Mouse (Mus musculus): ENCODE measurements around the gene Acvr2b. TPM values are rescaled to one million over a fixed set of nuclear protein-coding genes. Genes with fewer than 3 reads are reported as not detected.

The Acvr2b gene
- polyA plus RNA-seq, 1 experiment from 2014 or later: 32.7 TPM

- no peak overlapping the region for H3K4me2 ChIP-seq (ENCODE audit: low read length)
Measured at GRCm38 (mm10) chr9:119474717-119475611, 73.0 kb downstream of the Acvr2b start.

DNA sequence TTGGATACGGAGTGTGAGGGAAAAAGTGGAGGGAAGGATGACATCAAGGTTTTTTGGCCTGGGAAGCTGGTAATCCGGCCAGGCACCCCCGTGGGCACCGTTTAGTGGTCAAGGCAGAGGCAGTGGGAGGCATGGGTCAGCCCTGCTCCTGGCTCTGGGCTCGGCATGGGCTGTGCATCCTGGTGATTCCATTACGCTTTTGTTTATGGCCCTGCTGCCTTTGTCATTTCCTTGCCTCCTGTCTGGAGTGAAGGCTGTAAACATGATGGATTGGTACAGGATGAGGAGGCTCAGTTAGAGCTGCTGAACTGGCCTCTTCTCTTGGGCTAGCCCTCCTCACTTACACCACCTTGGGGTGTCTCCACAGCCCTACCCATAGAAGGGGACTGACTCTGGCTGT is 75.8 kb downstream of the Acvr2b start:
- H3K9ac ChIP-seq (replicated peaks; ENCODE audit: low read depth, low read length): no peak overlapping the region
- ATAC-seq: no peak
- no peaks in the 10 kb centered on the region for H3K27me3 ChIP-seq (replicated peaks; ENCODE audit: control insufficient read depth, insufficient read depth, low read length)
- no peaks in the 10 kb centered on the region for H3K36me3 ChIP-seq (ENCODE audit: control insufficient read depth, insufficient read depth)
- H3K4me1 ChIP-seq (replicated peaks; ENCODE audit: control insufficient read depth, insufficient read depth, low read length): peaks cover 6% of the 10 kb centered on the region
- H3K4me2 ChIP-seq (ENCODE audit: low read length): no peak overlapping the region
- WGBS: 69% methylated on average over 6 of the region's 6 CpGs
- H3K27ac ChIP-seq (ENCODE audit: low read length): no peak overlapping the region
- H3K4me3 ChIP-seq (replicated peaks; ENCODE audit: low read length): no peak overlapping the region
- no peaks in the 10 kb centered on the region for H3K9me3 ChIP-seq (ENCODE audit: control insufficient read depth, low read length)

More at GRCm38 (mm10) chr9:119474717-119475611, 73.0 kb downstream of the Acvr2b start:
- H3K36me3 ChIP-seq (ENCODE audit: control insufficient read depth, insufficient read depth): no peaks in the 10 kb centered on the region
- H3K9ac ChIP-seq (replicated peaks; ENCODE audit: low read depth, low read length): no peak overlapping the region
- no peaks in the 10 kb centered on the region for H3K27me3 ChIP-seq (replicated peaks; ENCODE audit: control insufficient read depth, insufficient read depth, low read length)
- no peak for ATAC-seq
- peaks cover 6% of the 10 kb centered on the region for H3K4me1 ChIP-seq (replicated peaks; ENCODE audit: control insufficient read depth, insufficient read depth, low read length)
- H3K27ac ChIP-seq (ENCODE audit: low read length): no peak overlapping the region
- no peak overlapping the region for H3K4me3 ChIP-seq (replicated peaks; ENCODE audit: low read length)
- WGBS: 76% methylated on average over 15 of the region's 15 CpGs
- H3K9me3 ChIP-seq (ENCODE audit: control insufficient read depth, low read length): no peaks in the 10 kb centered on the region

- no peak overlapping the region for H3K4me2 ChIP-seq (ENCODE audit: low read length)
- no peak overlapping the region for H3K9ac ChIP-seq (replicated peaks; ENCODE audit: low read depth, low read length)
- ATAC-seq: no peak
- WGBS: 51% methylated on average over 11 of the region's 11 CpGs
- H3K27me3 ChIP-seq (replicated peaks; ENCODE audit: control insufficient read depth, insufficient read depth, low read length): no peaks in the 10 kb centered on the region
- H3K27ac ChIP-seq (ENCODE audit: low read length): no peak overlapping the region
- no peak overlapping the region for H3K4me3 ChIP-seq (replicated peaks; ENCODE audit: low read length)
- peaks cover 9% of the 10 kb centered on the region for H3K4me1 ChIP-seq (replicated peaks; ENCODE audit: control insufficient read depth, insufficient read depth, low read length)
- H3K9me3 ChIP-seq (ENCODE audit: control insufficient read depth, low read length): no peaks in the 10 kb centered on the region
- no peaks in the 10 kb centered on the region for H3K36me3 ChIP-seq (ENCODE audit: control insufficient read depth, insufficient read depth)
Measured at GRCm38 (mm10) chr9:119478345-119478744, 76.4 kb downstream of the Acvr2b start.

- no peak overlapping the region for H3K4me2 ChIP-seq (ENCODE audit: low read length)
- H3K4me1 ChIP-seq (replicated peaks; ENCODE audit: control insufficient read depth, insufficient read depth, low read length): peaks cover 16% of the 10 kb centered on the region
- no peak overlapping the region for H3K9ac ChIP-seq (replicated peaks; ENCODE audit: low read depth, low read length)
- H3K9me3 ChIP-seq (ENCODE audit: control insufficient read depth, low read length): no peaks in the 10 kb centered on the region
- no peaks in the 10 kb centered on the region for H3K36me3 ChIP-seq (ENCODE audit: control insufficient read depth, insufficient read depth)
- no peaks in the 10 kb centered on the region for H3K27me3 ChIP-seq (replicated peaks; ENCODE audit: control insufficient read depth, insufficient read depth, low read length)
- H3K4me3 ChIP-seq (replicated peaks; ENCODE audit: low read length): no peak overlapping the region
- H3K27ac ChIP-seq (ENCODE audit: low read length): no peak overlapping the region
- no peak for ATAC-seq
- 53% methylated on average over 8 of the region's 8 CpGs for WGBS
Measured at GRCm38 (mm10) chr9:119479297-119479696, 77.4 kb downstream of the Acvr2b start.

DNA sequence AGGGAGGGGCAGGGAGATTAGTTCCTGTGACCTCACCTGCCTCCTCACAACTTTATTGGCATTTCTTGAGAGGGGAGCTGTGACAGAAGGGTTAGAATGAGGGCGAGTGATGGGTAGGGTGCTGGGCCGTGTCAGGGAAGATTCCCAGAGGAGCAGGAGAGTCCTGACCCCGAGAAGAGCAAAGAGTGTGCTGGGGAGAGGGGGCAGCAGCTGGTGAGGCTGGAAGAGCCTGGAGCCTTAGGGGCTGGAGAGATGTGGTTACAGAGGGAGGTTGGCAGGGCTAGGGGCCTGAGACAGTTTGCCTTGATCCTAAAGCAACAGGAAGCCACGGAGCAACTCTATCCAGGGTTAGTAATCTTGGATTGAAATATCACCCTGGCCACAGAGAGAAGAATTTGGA is 79.7 kb downstream of the Acvr2b start:
- no peaks in the 10 kb centered on the region for H3K9me3 ChIP-seq (ENCODE audit: control insufficient read depth, low read length)
- ATAC-seq: no peak
- H3K9ac ChIP-seq (replicated peaks; ENCODE audit: low read depth, low read length): no peak overlapping the region
- WGBS: 87% methylated on average over 4 of the region's 4 CpGs
- no peak overlapping the region for H3K4me2 ChIP-seq (ENCODE audit: low read length)
- H3K36me3 ChIP-seq (ENCODE audit: control insufficient read depth, insufficient read depth): no peaks in the 10 kb centered on the region
- no peak overlapping the region for H3K27ac ChIP-seq (ENCODE audit: low read length)
- no peaks in the 10 kb centered on the region for H3K27me3 ChIP-seq (replicated peaks; ENCODE audit: control insufficient read depth, insufficient read depth, low read length)
- H3K4me1 ChIP-seq (replicated peaks; ENCODE audit: control insufficient read depth, insufficient read depth, low read length): peaks cover 16% of the 10 kb centered on the region
- H3K4me3 ChIP-seq (replicated peaks; ENCODE audit: low read length): no peak overlapping the region

DNA sequence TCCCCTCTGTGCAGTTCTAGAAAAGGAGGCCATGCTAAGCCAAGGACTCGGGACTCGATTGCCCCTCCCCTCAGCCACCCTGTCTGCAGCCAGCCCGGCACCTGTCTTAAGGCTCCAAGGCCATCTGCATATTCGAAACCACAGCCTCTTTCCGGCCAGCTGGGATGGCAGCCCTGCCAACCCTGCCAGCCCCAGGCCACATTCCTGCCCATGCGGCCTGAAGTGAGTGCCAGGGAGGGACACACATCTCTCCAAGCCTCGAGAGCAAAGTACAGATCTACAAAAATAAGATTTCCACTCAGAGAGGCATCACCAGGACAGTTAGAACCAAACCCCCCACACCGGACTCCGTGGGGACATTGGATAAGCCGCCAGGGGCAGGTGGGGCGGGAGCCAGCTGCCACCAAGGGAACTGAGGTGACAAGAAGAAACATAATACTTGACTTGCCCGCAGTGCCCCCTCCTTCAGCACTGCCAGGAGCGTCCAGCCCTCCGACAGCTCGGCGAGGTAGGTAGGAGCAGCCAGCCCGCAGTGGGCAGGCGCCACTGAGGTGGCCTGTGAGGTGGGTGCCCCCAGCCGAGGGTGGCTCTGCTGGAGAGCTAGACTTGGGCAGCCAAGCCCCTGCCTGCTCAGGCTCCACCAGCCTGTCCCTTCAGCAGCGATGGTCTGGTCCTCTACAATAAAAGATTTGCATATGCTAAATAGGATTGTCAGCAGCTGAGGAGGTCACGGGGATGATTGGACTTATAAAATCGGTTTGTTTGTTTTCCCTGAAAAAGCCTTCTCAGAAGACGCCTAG is 81.8 kb downstream of the Acvr2b start:
- no peak overlapping the region for H3K9ac ChIP-seq (replicated peaks; ENCODE audit: low read depth, low read length)
- no peaks in the 10 kb centered on the region for H3K27me3 ChIP-seq (replicated peaks; ENCODE audit: control insufficient read depth, insufficient read depth, low read length)
- no peaks in the 10 kb centered on the region for H3K9me3 ChIP-seq (ENCODE audit: control insufficient read depth, low read length)
- peaks cover 10% of the 10 kb centered on the region for H3K4me1 ChIP-seq (replicated peaks; ENCODE audit: control insufficient read depth, insufficient read depth, low read length)
- no peak overlapping the region for H3K4me2 ChIP-seq (ENCODE audit: low read length)
- ATAC-seq: peak; percentile 73; the same call in 1 of the 2 replicates
- H3K36me3 ChIP-seq (ENCODE audit: control insufficient read depth, insufficient read depth): no peaks in the 10 kb centered on the region
- 49% methylated on average over 23 of the region's 23 CpGs for WGBS
- H3K4me3 ChIP-seq (replicated peaks; ENCODE audit: low read length): no peak overlapping the region
- H3K27ac ChIP-seq (ENCODE audit: low read length): no peak overlapping the region

DNA sequence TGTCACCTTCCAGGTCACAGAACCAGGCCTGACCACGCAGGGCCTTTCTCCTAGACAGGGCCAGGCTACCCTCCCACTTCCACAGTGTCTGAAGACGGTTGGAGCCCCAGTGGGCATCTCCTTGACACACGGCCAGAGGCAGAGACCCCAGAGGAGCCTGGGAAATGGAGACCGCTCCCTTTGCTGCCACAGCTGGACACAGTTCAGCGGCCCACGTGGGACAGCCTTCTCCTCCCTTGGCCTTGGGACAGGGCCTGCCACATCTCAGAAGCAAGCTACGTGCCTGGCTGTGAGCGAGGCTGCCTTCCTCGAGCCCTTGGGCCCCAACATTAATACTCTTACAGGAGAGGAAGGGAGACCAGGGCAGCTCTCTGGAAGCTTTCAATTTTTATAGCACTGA is 82.5 kb downstream of the Acvr2b start:
- Histone ChIP-seq H3K9me3 (ENCODE audit: control insufficient read depth, low read length) (no peaks in the 10 kb centered on the region), H3K27ac (ENCODE audit: low read length) (no peak overlapping the region), H3K4me2 (ENCODE audit: low read length) (no peak overlapping the region), H3K4me3 (replicated peaks; ENCODE audit: low read length) (no peak overlapping the region), H3K4me1 (replicated peaks; ENCODE audit: control insufficient read depth, insufficient read depth, low read length) (peaks cover 10% of the 10 kb centered on the region), H3K36me3 (ENCODE audit: control insufficient read depth, insufficient read depth) (no peaks in the 10 kb centered on the region), H3K27me3 (replicated peaks; ENCODE audit: control insufficient read depth, insufficient read depth, low read length) (no peaks in the 10 kb centered on the region), H3K9ac (replicated peaks; ENCODE audit: low read depth, low read length) (no peak overlapping the region)
- WGBS: 68% methylated on average over 9 of the region's 9 CpGs
- ATAC-seq: no peak

Other genes with a start within 250 kb of the Acvr2b start
- gene Acaa1b, start 245.0 kb upstream of the Acvr2b start, polyA plus RNA-seq (2015; fragmentation: Nextera tagmentation; extraction: Ambion mirVana): 1.3 and 1.7 TPM in 2 replicates
- not detected in 2 replicates for gene Gm47289, start 243.0 kb upstream of the Acvr2b start, polyA plus RNA-seq (2015; fragmentation: Nextera tagmentation; extraction: Ambion mirVana)
- 0.18 TPM in 1 of 2 replicates, not detected in the other for gene Slc22a13, start 193.0 kb upstream of the Acvr2b start, polyA plus RNA-seq (2015; fragmentation: Nextera tagmentation; extraction: Ambion mirVana)
- gene Oxsr1, start 79.7 kb upstream of the Acvr2b start, polyA plus RNA-seq (2015; fragmentation: Nextera tagmentation; extraction: Ambion mirVana): 13.4 and 14.6 TPM in 2 replicates
- gene Acaa1a, start 62.4 kb upstream of the Acvr2b start, polyA plus RNA-seq (2015; fragmentation: Nextera tagmentation; extraction: Ambion mirVana): 107 and 119 TPM in 2 replicates
- 4.4 and 6.2 TPM in 2 replicates for gene Myd88, start 60.7 kb upstream of the Acvr2b start, polyA plus RNA-seq (2015; fragmentation: Nextera tagmentation; extraction: Ambion mirVana)
- 3.0 and 3.8 TPM in 2 replicates for gene Xylb, start 44.7 kb upstream of the Acvr2b start, polyA plus RNA-seq (2015; fragmentation: Nextera tagmentation; extraction: Ambion mirVana)
- not detected in 2 replicates for gene Slc22a14, start 36.6 kb upstream of the Acvr2b start, polyA plus RNA-seq (2015; fragmentation: Nextera tagmentation; extraction: Ambion mirVana)
- gene Exog, start 42.8 kb downstream of the Acvr2b start, polyA plus RNA-seq (2015; fragmentation: Nextera tagmentation; extraction: Ambion mirVana): 60.7 and 66.1 TPM in 2 replicates
- gene Scn5a, start 176.9 kb downstream of the Acvr2b start, polyA plus RNA-seq (2015; fragmentation: Nextera tagmentation; extraction: Ambion mirVana): 0.82 and 1.4 TPM in 2 replicates

Data from forebrain, embryonic 16.5 days (tissue).